Mouse (Mus musculus) lung, embryonic 15.5 days (tissue): ENCODE results near the gene Eea1. TPM values are rescaled to one million over a fixed set of nuclear protein-coding genes. Genes with fewer than 3 reads are reported as not detected.
A peak's percentile ranks its signal among the peaks of the same experiment; 100 is the strongest.

ENCODE experiments used
- ATAC-seq: fragments of 200-750 bp; cut with Nextera tagmentation; 2 replicates; pipeline ENCODE4 v1.8.0; 2017; ENCODE audit warnings: moderate number of reproducible peaks, borderline replicate concordance; ENCODE audit not compliant: low FRiP score, low TSS enrichment; ENCODE audit errors: extremely low read depth
- H3K27ac ChIP-seq: fragments of 300-500 bp; sonication (generic); 2 replicates; pipeline ENCODE4 v1.5.1; 2015; ENCODE audit warnings: moderate library complexity, mild to moderate bottlenecking, inconsistent platforms
- H3K27me3 ChIP-seq: fragments of 300-500 bp; sonication (generic); 2 replicates; pipeline ENCODE4 v1.6.1; 2015; ENCODE audit warnings: inconsistent platforms
- H3K36me3 ChIP-seq: fragments of 300-500 bp; sonication (generic); 2 replicates; pipeline ENCODE4 v1.6.1; 2015; ENCODE audit warnings: inconsistent platforms
- H3K4me1 ChIP-seq: fragments of 300-500 bp; sonication (generic); 2 replicates; pipeline ENCODE4 v1.6.1; 2015; ENCODE audit warnings: inconsistent platforms
- H3K4me2 ChIP-seq: fragments of 300-500 bp; sonication (generic); 2 replicates; pipeline ENCODE4 v1.6.1; 2015; ENCODE audit warnings: inconsistent platforms, mild to moderate bottlenecking, moderate library complexity
- H3K4me3 ChIP-seq: fragments of 300-500 bp; sonication (generic); 2 replicates; pipeline ENCODE4 v1.5.1; 2015; ENCODE audit warnings: mild to moderate bottlenecking, inconsistent platforms
- H3K9ac ChIP-seq: fragments of 300-500 bp; sonication (generic); 2 replicates; pipeline ENCODE4 v1.6.1; 2015; ENCODE audit warnings: inconsistent platforms
- H3K9me3 ChIP-seq: fragments of 300-500 bp; sonication (generic); 2 replicates; pipeline ENCODE4 v1.6.1; 2016; ENCODE audit warnings: inconsistent platforms
- WGBS: fragments of 180-500 bp; shearing (Covaris S2); methylation state at CpG from one replicate; pipeline ENCODE4 v1.1.7; 2015; 5-methylcytosine and 5-hydroxymethylcytosine counted together
- polyA plus RNA-seq: library from polyadenylated mRNA; unstranded; fragments of >200 nt; fragmentation: Nextera tagmentation; extraction: Ambion mirVana; gene quantifications from 2 replicates; pipeline ENCODE4 v1.2.1, GENCODE M21; 2015

The Eea1 gene
- polyA plus RNA-seq, 1 experiment from 2014 or later = 17.3 TPM

- no peak overlapping the region for H3K27ac ChIP-seq
- no peaks in the 10 kb centered on the region for H3K27me3 ChIP-seq
- no peak for ATAC-seq
- H3K4me2 ChIP-seq = no peak overlapping the region
- no peak overlapping the region for H3K9ac ChIP-seq
- peaks cover 3% of the 10 kb centered on the region; the same call in 1 of the 2 replicates for H3K4me1 ChIP-seq
- no peak overlapping the region for H3K4me3 ChIP-seq
- no peaks in the 10 kb centered on the region for H3K36me3 ChIP-seq
- no peaks in the 10 kb centered on the region for H3K9me3 ChIP-seq
- whole genome bisulfite sequencing = 74% methylated on average over 2 of the region's 2 CpGs
These were observed 16.2 kb downstream of the Eea1 start for GRCm38 (mm10) chr10:95956629-95957028.

GRCm38 (mm10) chr10:95957574-95957973 lies 17.1 kb downstream of the Eea1 start:
- H3K27me3 ChIP-seq = no peaks in the 10 kb centered on the region
- no peak overlapping the region for H3K4me2 ChIP-seq
- no peak overlapping the region for H3K27ac ChIP-seq
- ATAC-seq = no peak
- H3K4me3 ChIP-seq = no peak overlapping the region
- H3K9ac ChIP-seq = no peak overlapping the region
- no peaks in the 10 kb centered on the region for H3K9me3 ChIP-seq
- peaks cover 3% of the 10 kb centered on the region; the same call in 1 of the 2 replicates for H3K4me1 ChIP-seq
- WGBS = 67% methylated on average over 1 of the region's 1 CpGs
- H3K36me3 ChIP-seq = no peaks in the 10 kb centered on the region

- H3K4me1 ChIP-seq = peaks cover 7% of the 10 kb centered on the region
- H3K4me3 ChIP-seq = no peak overlapping the region
- WGBS = 76% methylated on average over 1 of the region's 1 CpGs
- H3K36me3 ChIP-seq = no peaks in the 10 kb centered on the region
- H3K9me3 ChIP-seq = no peaks in the 10 kb centered on the region
- H3K4me2 ChIP-seq = no peak overlapping the region
- H3K27me3 ChIP-seq = no peaks in the 10 kb centered on the region
- ATAC-seq = no peak
- H3K27ac ChIP-seq = peak overlapping the region; percentile 27; the same call in 1 of the 2 replicates
- no peak overlapping the region for H3K9ac ChIP-seq
These were observed 24.2 kb downstream of the Eea1 start for GRCm38 (mm10) chr10:95964679-95965078.

- no peak overlapping the region for H3K4me3 ChIP-seq
- H3K4me2 ChIP-seq = no peak overlapping the region
- H3K27me3 ChIP-seq = no peaks in the 10 kb centered on the region
- WGBS = 64% methylated on average over 1 of the region's 1 CpGs
- no peak overlapping the region for H3K9ac ChIP-seq
- H3K4me1 ChIP-seq = peaks cover 6% of the 10 kb centered on the region
- no peak overlapping the region for H3K27ac ChIP-seq
- H3K9me3 ChIP-seq = no peaks in the 10 kb centered on the region
- no peak for ATAC-seq
- H3K36me3 ChIP-seq = no peaks in the 10 kb centered on the region
These were observed 29.2 kb downstream of the Eea1 start for GRCm38 (mm10) chr10:95969694-95970093.

GRCm38 (mm10) chr10:95970744-95971212 lies 30.3 kb downstream of the Eea1 start:
- Histone ChIP-seq H3K9ac (no peak overlapping the region), H3K9me3 (no peaks in the 10 kb centered on the region), H3K27ac (no peak overlapping the region), H3K36me3 (no peaks in the 10 kb centered on the region), H3K4me3 (no peak overlapping the region), H3K27me3 (no peaks in the 10 kb centered on the region), H3K4me2 (no peak overlapping the region), H3K4me1 (peaks cover 2% of the 10 kb centered on the region)
- WGBS = 46% methylated on average over 3 of the region's 3 CpGs
- ATAC-seq = no peak

GRCm38 (mm10) chr10:95971341-95971740 lies 30.9 kb downstream of the Eea1 start:
- H3K27ac ChIP-seq = no peak overlapping the region
- ATAC-seq = no peak
- no peaks in the 10 kb centered on the region; the same call in 1 of the 2 replicates for H3K4me1 ChIP-seq
- 85% methylated on average over 4 of the region's 4 CpGs for WGBS
- H3K36me3 ChIP-seq = no peaks in the 10 kb centered on the region
- no peak overlapping the region for H3K9ac ChIP-seq
- no peaks in the 10 kb centered on the region for H3K9me3 ChIP-seq
- H3K4me3 ChIP-seq = no peak overlapping the region
- no peak overlapping the region for H3K4me2 ChIP-seq
- no peaks in the 10 kb centered on the region for H3K27me3 ChIP-seq

GRCm38 (mm10) chr10:95971942-95972341 lies 31.5 kb downstream of the Eea1 start:
- Histone ChIP-seq H3K9ac (no peak overlapping the region), H3K4me2 (no peak overlapping the region), H3K27ac (no peak overlapping the region), H3K4me1 (no peaks in the 10 kb centered on the region), H3K36me3 (no peaks in the 10 kb centered on the region), H3K4me3 (no peak overlapping the region), H3K9me3 (no peaks in the 10 kb centered on the region), H3K27me3 (no peaks in the 10 kb centered on the region)
- 67% methylated on average over 3 of the region's 3 CpGs for WGBS
- no peak for ATAC-seq

GRCm38 (mm10) chr10:95974462-95974861 lies 34.0 kb downstream of the Eea1 start:
- Histone ChIP-seq H3K9me3 (no peaks in the 10 kb centered on the region), H3K36me3 (no peaks in the 10 kb centered on the region), H3K9ac (no peak overlapping the region), H3K27ac (no peak overlapping the region), H3K27me3 (no peaks in the 10 kb centered on the region), H3K4me3 (no peak overlapping the region), H3K4me2 (no peak overlapping the region), H3K4me1 (no peaks in the 10 kb centered on the region)
- 94% methylated on average over 3 of the region's 3 CpGs for WGBS
- no peak for ATAC-seq

- no peak for ATAC-seq
These were observed 36.3 kb downstream of the Eea1 start for GRCm38 (mm10) chr10:95976798-95977197.

GRCm38 (mm10) chr10:95989731-95990130 lies 49.3 kb downstream of the Eea1 start:
- Histone ChIP-seq H3K27me3 (no peaks in the 10 kb centered on the region), H3K9ac (no peak overlapping the region), H3K9me3 (no peaks in the 10 kb centered on the region), H3K4me3 (no peak overlapping the region), H3K27ac (no peak overlapping the region), H3K36me3 (no peaks in the 10 kb centered on the region), H3K4me1 (no peaks in the 10 kb centered on the region), H3K4me2 (no peak overlapping the region)
- WGBS = 88% methylated on average over 1 of the region's 1 CpGs
- ATAC-seq = no peak

More at GRCm38 (mm10) chr10:95976798-95977197, 36.3 kb downstream of the Eea1 start:
- 95% methylated on average over 2 of the region's 2 CpGs for WGBS
- Histone ChIP-seq H3K27me3 (no peaks in the 10 kb centered on the region), H3K27ac (no peak overlapping the region), H3K9me3 (no peaks in the 10 kb centered on the region), H3K4me1 (no peaks in the 10 kb centered on the region), H3K4me3 (no peak overlapping the region), H3K36me3 (no peaks in the 10 kb centered on the region), H3K9ac (no peak overlapping the region), H3K4me2 (no peak overlapping the region)

GRCm38 (mm10) chr10:95991176-95991575 lies 50.7 kb downstream of the Eea1 start:
- no peak overlapping the region for H3K4me2 ChIP-seq

GRCm38 (mm10) chr10:96000904-96001303 lies 60.5 kb downstream of the Eea1 start:
- Histone ChIP-seq H3K27me3 (no peaks in the 10 kb centered on the region), H3K36me3 (no peaks in the 10 kb centered on the region), H3K4me1 (no peaks in the 10 kb centered on the region), H3K9me3 (no peaks in the 10 kb centered on the region), H3K4me3 (no peak overlapping the region), H3K4me2 (no peak overlapping the region), H3K9ac (no peak overlapping the region), H3K27ac (no peak overlapping the region)
- ATAC-seq = no peak
- WGBS = 52% methylated on average over 5 of the region's 5 CpGs

More at GRCm38 (mm10) chr10:95991176-95991575, 50.7 kb downstream of the Eea1 start:
- Histone ChIP-seq H3K4me1 (no peaks in the 10 kb centered on the region), H3K9me3 (no peaks in the 10 kb centered on the region), H3K9ac (no peak overlapping the region), H3K27ac (no peak overlapping the region), H3K27me3 (no peaks in the 10 kb centered on the region), H3K36me3 (no peaks in the 10 kb centered on the region), H3K4me3 (no peak overlapping the region)
- 58% methylated on average over 1 of the region's 1 CpGs for whole genome bisulfite sequencing
- no peak for ATAC-seq

- no peak overlapping the region for H3K9ac ChIP-seq
- no peak overlapping the region for H3K4me2 ChIP-seq
- no peaks in the 10 kb centered on the region for H3K27me3 ChIP-seq
- H3K4me3 ChIP-seq = no peak overlapping the region
- peaks cover 25% of the 10 kb centered on the region for H3K36me3 ChIP-seq
- no peaks in the 10 kb centered on the region for H3K4me1 ChIP-seq
- no peaks in the 10 kb centered on the region for H3K9me3 ChIP-seq
- ATAC-seq = no peak
- no peak overlapping the region for H3K27ac ChIP-seq
These were observed 75.3 kb downstream of the Eea1 start for GRCm38 (mm10) chr10:96015738-96016137.
